Mouse (Mus musculus) testis, adult 10 weeks (tissue): ENCODE results near the gene Aacs. TPM values are rescaled to one million over a fixed set of nuclear protein-coding genes. Genes with fewer than 3 reads are reported as not detected.

ENCODE experiments used
- polyA plus RNA-seq: library from polyadenylated mRNA; stranded (reverse); fragments of 350-450 nt; fragmentation: Illumina TruSeq; extraction: RNeasy Lipid Tissue Mini Kit (QIAGEN cat#74804); gene quantifications from one replicate; pipeline ENCODE4 v1.2.3, GENCODE M21; 2014; ENCODE audit warnings: low read depth, low replicate concordance

The Aacs gene
- 0.64 TPM for polyA plus RNA-seq

DNA sequence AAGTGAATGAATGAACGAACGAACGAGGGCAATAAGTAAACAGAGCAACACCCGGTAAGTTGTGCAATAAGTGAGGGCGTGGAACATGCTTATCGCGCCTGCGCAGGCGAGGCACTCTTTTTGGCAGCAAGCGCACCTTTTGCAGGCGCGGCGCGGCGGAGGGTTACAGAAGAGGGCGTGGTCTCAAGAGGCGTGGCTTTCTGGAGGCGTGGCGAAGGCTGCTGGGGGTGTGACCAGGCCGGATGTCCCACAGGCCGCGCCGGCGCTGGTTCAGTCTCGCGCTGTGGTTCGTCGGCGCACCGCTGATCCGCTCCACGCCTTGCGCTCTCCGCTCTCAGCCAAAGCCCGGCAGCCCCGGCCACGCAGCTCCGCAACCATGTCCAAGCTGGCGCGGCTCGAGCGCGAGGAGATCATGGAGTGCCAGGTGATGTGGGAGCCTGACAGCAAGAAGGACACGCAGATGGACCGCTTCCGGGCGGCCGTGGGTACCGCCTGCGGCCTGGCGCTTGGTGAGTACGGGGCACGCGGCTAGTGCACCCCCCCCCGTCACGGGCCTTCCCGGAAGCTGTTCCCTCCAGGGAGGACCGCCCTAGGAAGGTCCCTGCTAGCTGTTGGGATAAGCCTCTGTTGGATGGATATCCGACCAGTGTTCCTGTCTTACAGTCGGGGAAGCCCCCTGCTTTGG is at the start of gene Aacs:
Gene Aacs, plus strand, starts transcription at position 214 of the 685 bp plus-strand sequence.

DNA sequence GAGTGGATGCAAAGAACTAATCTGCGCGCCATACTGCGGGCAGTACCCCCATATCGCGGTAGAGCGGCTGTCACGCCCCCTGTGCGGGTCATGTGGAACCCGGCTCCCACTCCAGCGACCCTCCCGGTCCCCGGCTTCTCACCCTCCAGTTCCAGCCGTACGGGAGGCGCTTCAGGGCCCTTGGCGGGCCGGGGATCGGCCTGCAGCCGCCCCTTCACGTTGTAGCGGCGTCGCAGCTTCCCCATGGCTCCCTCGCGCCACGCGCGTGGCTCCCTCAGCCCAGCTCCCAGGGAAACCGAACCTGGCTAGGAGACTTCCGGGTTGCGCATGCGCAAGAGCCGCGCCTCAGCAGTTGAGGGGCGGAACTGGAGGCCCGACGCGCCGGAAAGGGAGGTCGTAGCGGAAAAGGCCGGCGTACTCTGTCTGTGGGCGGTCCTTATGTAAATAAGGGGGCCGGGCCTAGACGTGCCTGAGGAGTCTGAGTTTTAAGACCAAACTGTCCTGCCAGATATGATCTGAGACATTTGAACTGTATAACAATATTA is 41.7 kb upstream of the Aacs start, which contains the start of gene Dhx37:
Gene Dhx37, minus strand, starts transcription at position 329 of the 545 bp plus-strand sequence.

DNA sequence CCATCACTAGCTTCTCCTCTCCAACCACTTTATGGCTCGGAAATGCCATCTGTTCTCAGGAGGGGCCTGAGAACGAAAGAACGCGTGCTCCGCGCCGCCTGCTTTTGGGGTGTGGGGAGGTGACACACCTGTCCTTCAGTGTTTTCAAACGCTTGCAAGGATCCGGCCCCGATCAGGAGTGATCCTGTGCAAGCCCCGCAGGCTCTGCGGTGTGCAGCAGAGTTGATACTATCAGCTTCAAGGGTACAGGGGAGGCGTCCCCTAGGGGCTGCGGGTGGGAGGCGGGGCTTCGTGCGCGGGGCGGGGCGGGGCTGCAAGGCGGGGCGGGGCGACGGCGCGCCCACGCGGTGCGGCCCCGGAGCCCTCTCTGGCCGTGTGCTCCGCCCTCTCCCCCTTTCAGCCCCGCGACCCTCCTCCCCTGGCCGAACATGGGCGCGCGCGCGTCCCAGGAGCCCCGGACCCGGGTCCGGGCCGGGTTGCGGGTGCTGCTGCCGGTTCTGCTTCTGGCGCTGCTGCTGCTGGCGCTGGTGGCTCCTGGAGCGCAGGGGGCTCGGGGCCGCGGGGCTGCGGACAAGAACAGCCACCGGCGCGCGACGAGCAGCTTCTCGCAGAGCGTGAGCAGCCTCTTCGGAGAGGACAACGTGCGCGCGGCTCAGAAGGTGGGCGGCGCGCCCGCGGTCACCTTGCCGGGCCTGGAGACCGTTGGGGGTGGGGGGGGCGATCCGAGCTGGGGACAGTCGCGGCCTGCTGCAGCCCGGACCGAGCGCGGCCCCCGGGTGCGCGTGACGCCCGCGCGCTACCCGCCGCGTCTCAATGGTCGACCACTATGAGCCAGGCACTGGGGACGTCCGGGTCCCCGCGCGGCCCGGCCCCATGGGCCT is 34.1 kb upstream of the Aacs start, which contains the start of gene Bri3bp:
Gene Bri3bp, plus strand, starts transcription at position 335 of the 881 bp plus-strand sequence.

DNA sequence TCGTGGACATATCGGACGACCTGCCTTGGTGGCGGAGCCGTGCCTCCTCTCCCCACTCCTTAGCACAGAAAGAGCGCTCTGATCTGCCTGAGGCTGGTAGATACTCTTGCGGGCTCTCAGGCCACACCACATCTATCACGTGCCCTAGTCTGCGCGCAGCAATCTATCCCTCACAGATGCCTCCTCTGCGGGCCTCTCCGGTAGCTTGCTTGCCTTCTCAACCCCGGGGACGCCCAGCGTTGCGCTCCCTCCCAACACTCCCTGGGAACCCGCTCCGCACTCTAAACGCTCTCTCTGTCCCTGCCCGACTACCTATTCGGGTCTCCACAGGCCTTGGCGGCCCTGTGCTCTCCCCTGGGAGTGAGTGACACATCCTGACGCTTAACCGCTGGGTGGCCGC is 56.0 kb downstream of the Aacs start, which contains the start of gene Tmem132b:
Gene Tmem132b, plus strand, starts transcription at position 141 of the 400 bp plus-strand sequence.

Other genes starting within 250 kb of the Aacs start
- gene Scarb1, start 134.7 kb upstream of the Aacs start, polyA plus RNA-seq, result 17.7 TPM
- 17.1 TPM for gene Gm10382, start 86.5 kb upstream of the Aacs start, polyA plus RNA-seq
- 102 TPM for gene Ubc, start 85.6 kb upstream of the Aacs start, polyA plus RNA-seq
- gene Dhx37, start 41.7 kb upstream of the Aacs start, polyA plus RNA-seq, result 3.2 TPM
- gene Bri3bp, start 34.2 kb upstream of the Aacs start, polyA plus RNA-seq, result 0.98 TPM
- gene Tmem132b, start 56.0 kb downstream of the Aacs start, polyA plus RNA-seq, result 0.15 TPM